Mouse (Mus musculus): ENCODE data around the gene Gm14401. TPM values are rescaled to one million over a fixed set of nuclear protein-coding genes. Genes with fewer than 3 reads are reported as not detected.
"Not testable (repeated sequence)": the region's sequence is repeated elsewhere in the genome, so short reads cannot be mapped to it uniquely, and the experiment has no call there.

The Gm14401 gene
- 1 to 10 TPM; 1.0 to 1.2 TPM for total RNA-seq (2021)
- long read RNA-seq, experiment 1, partial matches to known transcripts: 0 of 1 reads
- long read RNA-seq, experiment 1, other reads (novel, unspliced or antisense): 1 of 1 reads
- long read RNA-seq, experiment 2: 0 reads

GRCm38 (mm10) chr2:177073432-177074423, at the start of gene Gm14401:
Gm14401 (plus strand) TSS chr2:177074320.
- DNase-seq (ENCODE audit: low spot score in 2 of 2): not testable (repeated sequence)

DNA sequence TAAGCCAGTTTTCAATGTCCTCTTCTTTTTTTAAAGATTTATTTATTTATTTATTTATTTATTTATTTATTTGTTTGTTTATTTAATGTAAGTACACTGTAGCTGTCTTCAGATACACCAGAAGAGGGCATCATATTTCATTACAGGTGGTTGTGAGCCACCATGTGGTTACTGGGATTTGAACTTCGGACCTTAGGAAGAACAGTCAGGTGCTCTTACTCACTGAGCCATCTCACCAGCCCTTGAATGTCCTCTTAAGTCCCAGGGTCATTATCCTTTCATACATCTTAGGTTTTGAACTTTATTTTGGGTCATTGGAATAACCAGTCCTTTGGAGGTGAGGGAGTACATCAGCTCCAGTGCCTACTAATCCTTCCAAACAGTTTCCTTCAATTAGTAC, 1.3 kb upstream of the Gm14401 start:
- not testable (repeated sequence) for DNase-seq (ENCODE audit: low spot score in 2 of 2)

- DNase-seq (ENCODE audit: low spot score in 2 of 2): not testable (repeated sequence)
Measured at GRCm38 (mm10) chr2:177075015-177075414, 895 bp downstream of the Gm14401 start.

GRCm38 (mm10) chr2:177079866-177080265, 5.7 kb downstream of the Gm14401 start:
- not testable (repeated sequence) for DNase-seq (ENCODE audit: low spot score in 2 of 2)

DNA sequence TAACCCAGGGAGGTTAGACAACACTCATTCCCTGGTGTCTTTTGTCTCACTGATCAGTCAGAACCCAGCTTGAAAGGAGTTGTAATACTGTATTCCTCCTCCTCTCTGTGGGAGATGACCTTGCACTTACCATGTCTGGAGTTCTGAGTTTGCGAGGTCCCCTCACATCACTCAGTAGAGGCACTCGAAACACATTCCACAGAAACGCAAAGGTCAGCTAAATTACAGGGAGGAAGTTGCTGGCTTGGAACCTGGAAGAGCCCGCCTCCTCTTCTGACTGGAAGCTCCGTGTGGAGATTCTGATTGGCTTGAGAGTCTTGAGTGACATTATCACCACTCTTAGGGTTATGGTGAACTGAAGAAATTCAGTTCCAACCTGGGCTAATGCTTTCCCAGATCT, 35.0 kb downstream of the Gm14401 start:
- not testable (repeated sequence) for DNase-seq (ENCODE audit: low spot score in 2 of 2)

DNA sequence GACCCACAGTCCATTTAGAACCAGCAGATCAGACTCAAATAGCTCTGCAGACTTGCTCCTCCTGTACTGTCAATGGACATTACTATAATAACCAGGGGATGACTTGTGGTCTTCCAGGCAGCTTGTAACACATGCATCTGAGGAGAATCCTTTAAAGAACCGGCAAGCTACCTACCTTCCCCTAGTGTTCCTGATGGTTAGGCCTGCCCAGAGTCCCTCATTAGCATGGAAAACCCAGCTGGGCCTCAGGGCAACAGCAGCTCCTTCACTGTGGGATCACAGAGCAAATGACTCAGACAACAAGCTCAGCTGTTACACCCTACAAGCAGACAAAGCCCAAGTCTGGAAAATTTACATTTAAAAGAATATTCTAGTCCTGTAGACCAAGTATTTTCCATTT, 55.0 kb downstream of the Gm14401 start:
- not testable (repeated sequence) for DNase-seq (ENCODE audit: low spot score in 2 of 2)

Other genes starting within 250 kb of the Gm14401 start
- not detected for gene Gm14408, start 243.2 kb upstream of the Gm14401 start, total RNA-seq (2021)
- 10 to 100 TPM; 15.8 to 17.3 TPM for gene Gm14296, start 146.5 kb upstream of the Gm14401 start, total RNA-seq (2021)
- gene Gm14419, start 73.4 kb upstream of the Gm14401 start, total RNA-seq (2021): 10 to 100 TPM; 65.1 to 67.9 TPM
- gene Gm14410, start 132.1 kb downstream of the Gm14401 start, total RNA-seq (2021): 10 to 100 TPM; 35.8 to 44.6 TPM
- gene Gm14409, start 192.7 kb downstream of the Gm14401 start, total RNA-seq (2021): 1 to 10 TPM in 1 of 2 experiments, under 1 TPM in 1; 0.98 to 2.6 TPM
- gene Gm14412, start 250.0 kb downstream of the Gm14401 start, total RNA-seq (2021): 1 to 10 TPM; 4.7 to 5.5 TPM